Mouse (Mus musculus): ENCODE measurements at regions not wholly inside any gene's neighbourhood (a gene's known extent, or its start where the extent isn't known, plus 50 kb on each side); places are given as distances from the start of the nearest gene placed in this dataset.

DNA sequence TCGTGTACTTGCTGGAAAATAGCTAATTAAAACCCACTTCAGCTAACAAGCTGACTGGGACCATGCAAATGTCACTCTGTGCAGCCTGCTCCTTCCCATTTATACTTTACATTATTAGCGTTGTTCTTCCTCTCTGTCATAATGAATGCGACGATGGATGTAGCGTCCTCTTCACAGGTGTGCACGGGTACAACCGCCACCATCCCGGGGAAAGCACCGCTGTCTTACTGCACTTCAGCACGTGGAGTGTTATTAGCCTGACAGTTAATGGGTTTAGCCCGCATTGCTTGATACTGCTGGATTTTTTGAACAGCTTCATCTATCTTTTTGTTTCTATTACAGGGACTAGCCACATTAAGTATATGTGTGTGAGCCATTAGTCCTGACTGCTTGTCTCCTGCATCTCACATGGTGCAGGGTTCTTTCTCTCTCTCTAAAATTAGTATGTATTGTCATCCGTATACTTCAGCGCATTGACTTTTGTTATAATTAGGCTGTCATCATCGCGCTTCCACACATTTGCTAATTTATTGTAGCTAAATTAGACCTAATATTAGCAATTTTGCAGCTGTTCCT is 383.0 kb downstream of the Rnf144b start:
- TF ChIP-seq CTCF (IDR thresholded peaks at IDR 0.05; ENCODE audit: insufficient read depth, low read depth, low read length) (no peak), POLR2A (IDR thresholded peaks at IDR 0.05; ENCODE audit: insufficient read depth, low read depth, low read length) (no peak)

Measured in olfactory bulb, adult 2 months (tissue).